Mouse (Mus musculus) liver, embryonic 12.5 days (tissue): ENCODE results near the gene Tubgcp3. TPM values are rescaled to one million over a fixed set of nuclear protein-coding genes. Genes with fewer than 3 reads are reported as not detected.
"Not testable (repeated sequence)": the region's sequence is repeated elsewhere in the genome, so short reads cannot be mapped to it uniquely, and the experiment has no call there.

Experiments
- ATAC-seq: fragments of 200-750 bp; cut with Nextera tagmentation; 2 replicates; pipeline ENCODE4 v1.8.0; 2017; ENCODE audit warnings: moderate number of reproducible peaks, mild to moderate bottlenecking, moderate library complexity
- H3K27ac ChIP-seq: fragments of 300-500 bp; sonication (generic); 2 replicates; pipeline ENCODE4 v1.5.1; 2016; ENCODE audit warnings: mild to moderate bottlenecking
- H3K27me3 ChIP-seq: fragments of 300-500 bp; sonication (generic); replicated peaks from 2 replicates; pipeline ENCODE4 v1.6.1; 2016; ENCODE audit warnings: mild to moderate bottlenecking, moderate library complexity
- H3K36me3 ChIP-seq: fragments of 300-500 bp; sonication (generic); 2 replicates; pipeline ENCODE4 v1.6.1; 2016; ENCODE audit warnings: mild to moderate bottlenecking, moderate library complexity
- H3K4me1 ChIP-seq: fragments of 300-500 bp; sonication (generic); 2 replicates; pipeline ENCODE4 v1.6.1; 2016
- H3K4me2 ChIP-seq: fragments of 300-500 bp; sonication (generic); 2 replicates; pipeline ENCODE4 v1.6.1; 2016; ENCODE audit warnings: mild to moderate bottlenecking, moderate library complexity
- H3K4me3 ChIP-seq: fragments of 300-500 bp; sonication (generic); 2 replicates; pipeline ENCODE4 v1.5.1; 2016; ENCODE audit warnings: mild to moderate bottlenecking, moderate library complexity
- H3K9ac ChIP-seq: fragments of 300-500 bp; sonication (generic); 2 replicates; pipeline ENCODE4 v1.6.1; 2016; ENCODE audit warnings: mild to moderate bottlenecking, moderate library complexity
- H3K9me3 ChIP-seq: fragments of 300-500 bp; sonication (generic); replicated peaks from 2 replicates; pipeline ENCODE4 v1.6.1; 2016; ENCODE audit warnings: mild to moderate bottlenecking, moderate library complexity
- WGBS: fragments of 180-500 bp; shearing (Covaris S2); methylation state at CpG from one replicate; pipeline ENCODE4 v1.1.7; 2016; ENCODE audit not compliant: insufficient replicate concordance; 5-methylcytosine and 5-hydroxymethylcytosine counted together
- polyA plus RNA-seq: library from polyadenylated mRNA; unstranded; fragments of >200 nt; fragmentation: Nextera tagmentation; extraction: Ambion mirVana; gene quantifications from 2 replicates; pipeline ENCODE4 v1.2.1, GENCODE M21; 2016

Gene Tubgcp3
- polyA plus RNA-seq, 1 experiment from 2014 or later, result 38.7 TPM

DNA sequence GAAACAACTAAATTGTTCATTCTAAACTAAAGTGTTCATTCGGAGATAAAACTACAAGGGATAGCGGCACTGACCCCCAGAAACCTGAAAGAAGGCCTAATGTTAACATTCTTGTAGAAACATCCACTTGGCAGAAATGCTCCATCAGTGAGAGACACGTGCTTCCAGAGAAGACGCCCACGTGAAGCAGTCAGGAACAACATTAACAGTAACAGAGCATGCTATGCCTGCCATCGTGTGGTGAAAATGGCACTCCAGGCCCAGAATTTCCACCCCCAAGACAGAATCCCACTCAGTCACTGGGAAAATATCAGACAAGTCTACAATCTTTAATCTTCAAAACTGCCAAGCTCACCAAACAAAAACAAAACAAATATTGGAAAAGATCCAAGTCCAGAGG lies 3.2 kb downstream of the Tubgcp3 start:
- no peak overlapping the region for H3K27ac ChIP-seq
- peaks cover 37% of the 10 kb centered on the region for H3K36me3 ChIP-seq
- peaks cover 44% of the 10 kb centered on the region for H3K4me1 ChIP-seq
- 84% methylated on average over 6 of the region's 6 CpGs for WGBS
- H3K4me2 ChIP-seq, result no peak overlapping the region
- H3K9me3 ChIP-seq, result no peaks in the 10 kb centered on the region
- no peak overlapping the region for H3K9ac ChIP-seq
- no peak overlapping the region for H3K4me3 ChIP-seq
- peaks cover 9% of the 10 kb centered on the region for H3K27me3 ChIP-seq
- ATAC-seq, result no peak

DNA sequence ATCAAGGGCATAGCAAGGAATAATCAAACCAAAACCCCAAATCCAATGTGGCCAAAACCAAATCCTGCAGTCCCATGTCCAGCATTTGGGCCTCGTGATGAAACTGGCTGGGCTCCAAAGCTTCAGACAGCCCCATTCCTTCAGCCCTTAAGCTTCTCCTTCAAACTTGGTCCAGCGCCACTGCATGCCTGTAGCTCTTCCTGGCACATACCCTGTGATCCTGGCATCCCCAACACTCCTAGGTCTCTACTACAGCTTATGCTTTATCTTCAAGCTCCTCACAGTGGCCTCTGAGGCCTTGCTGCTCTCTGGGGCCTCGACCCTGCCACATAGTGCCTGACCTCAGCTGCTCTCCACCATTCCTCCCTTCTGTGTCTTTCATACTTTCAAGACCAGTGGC lies 5.5 kb downstream of the Tubgcp3 start:
- H3K27ac ChIP-seq, H3K9ac ChIP-seq, H3K4me3 ChIP-seq, H3K4me2 ChIP-seq, ATAC-seq, H3K9me3 ChIP-seq, H3K27me3 ChIP-seq: not testable (repeated sequence)
- Histone ChIP-seq H3K4me1 (peaks cover 35% of the 10 kb centered on the region), H3K36me3 (peaks cover 56% of the 10 kb centered on the region)
- WGBS, result 92% methylated on average over 3 of the region's 3 CpGs

DNA sequence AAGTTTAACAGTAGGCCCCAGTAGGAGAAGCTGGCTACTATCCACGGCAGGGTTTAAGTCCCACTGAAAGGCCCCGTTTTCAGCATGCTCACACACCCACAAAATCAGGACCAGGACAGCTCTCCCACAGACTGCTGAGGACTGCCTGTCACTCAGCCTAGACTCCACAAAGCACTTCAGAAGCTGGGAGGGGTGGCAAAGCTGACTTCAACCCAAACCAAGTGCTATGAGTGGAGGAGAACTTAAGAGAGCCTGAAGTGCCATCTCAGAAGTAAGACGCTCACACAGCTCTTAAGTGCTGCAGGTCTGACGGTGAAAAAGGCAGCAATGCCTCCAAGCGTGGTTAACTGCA lies 9.0 kb downstream of the Tubgcp3 start:
- Histone ChIP-seq H3K36me3 (peaks cover 75% of the 10 kb centered on the region), H3K9me3 (no peaks in the 10 kb centered on the region), H3K9ac (no peak overlapping the region), H3K4me1 (peaks cover 15% of the 10 kb centered on the region), H3K27ac (no peak overlapping the region), H3K4me2 (no peak overlapping the region), H3K27me3 (no peaks in the 10 kb centered on the region), H3K4me3 (no peak overlapping the region)
- no peak for ATAC-seq
- 86% methylated on average over 5 of the region's 5 CpGs for WGBS

DNA sequence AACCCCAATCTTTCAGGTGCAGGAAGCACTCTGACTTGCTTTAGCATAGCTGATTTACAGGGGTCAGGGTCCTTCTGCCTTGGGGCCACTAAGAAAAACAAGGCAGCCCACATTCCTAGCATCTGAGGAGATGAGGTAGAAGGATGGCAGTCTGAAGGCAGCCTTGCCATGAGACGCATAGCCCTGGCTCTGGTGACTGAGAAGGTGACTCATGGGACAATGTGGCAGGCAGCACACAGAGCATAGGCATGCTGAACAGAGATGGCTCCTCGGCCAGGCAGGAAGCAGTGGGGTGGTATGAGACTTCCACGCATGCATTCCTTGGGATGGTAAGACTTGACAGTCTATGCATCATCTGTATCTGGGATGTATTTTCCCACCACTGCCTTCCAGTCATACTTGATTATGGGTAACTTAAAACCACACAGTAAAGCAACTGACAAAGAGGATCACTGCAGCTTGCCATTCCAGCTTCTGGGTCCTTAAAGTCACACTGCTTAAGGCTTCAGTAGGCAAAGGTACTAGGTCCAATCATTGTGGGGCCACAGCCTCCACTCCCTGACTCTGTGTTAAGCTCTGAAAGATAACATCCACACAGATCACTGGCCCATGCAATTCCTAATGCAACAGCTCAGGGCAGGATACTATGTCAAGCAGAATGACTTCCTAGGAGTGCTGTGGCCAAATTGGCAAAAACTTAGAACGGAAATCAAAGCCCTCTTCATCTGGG lies 9.5 kb downstream of the Tubgcp3 start:
- 81% methylated on average over 4 of the region's 4 CpGs for WGBS
- H3K36me3 ChIP-seq, result peaks cover 75% of the 10 kb centered on the region
- H3K27ac ChIP-seq, result no peak overlapping the region
- no peaks in the 10 kb centered on the region for H3K27me3 ChIP-seq
- no peaks in the 10 kb centered on the region for H3K9me3 ChIP-seq
- ATAC-seq, result no peak
- H3K4me3 ChIP-seq, result no peak overlapping the region
- no peak overlapping the region for H3K9ac ChIP-seq
- peaks cover 15% of the 10 kb centered on the region for H3K4me1 ChIP-seq
- H3K4me2 ChIP-seq, result no peak overlapping the region

DNA sequence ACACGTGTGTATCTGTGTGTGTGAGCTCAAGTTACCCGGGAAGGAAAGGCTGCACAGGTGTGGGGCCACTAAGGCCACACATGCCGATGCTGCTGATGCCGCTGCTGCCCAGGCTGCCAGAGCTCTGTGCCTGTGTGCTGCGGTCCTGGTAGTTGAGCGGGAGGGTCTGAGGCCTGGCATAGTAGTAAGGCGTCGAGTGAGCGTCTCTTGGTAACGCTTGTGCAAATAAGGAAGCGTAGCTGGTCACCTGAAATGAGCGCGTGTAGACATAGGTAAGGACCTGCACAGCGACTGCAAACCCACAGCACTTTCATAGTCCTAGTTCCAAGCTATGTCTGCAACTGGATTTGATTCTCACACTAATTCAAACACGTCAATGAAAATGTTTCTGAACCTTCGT lies 14.6 kb downstream of the Tubgcp3 start:
- no peak for ATAC-seq
- Histone ChIP-seq H3K27me3 (no peaks in the 10 kb centered on the region), H3K9me3 (no peaks in the 10 kb centered on the region), H3K4me2 (no peak overlapping the region), H3K9ac (no peak overlapping the region), H3K27ac (no peak overlapping the region), H3K36me3 (peaks cover 98% of the 10 kb centered on the region), H3K4me1 (no peaks in the 10 kb centered on the region), H3K4me3 (no peak overlapping the region)
- 93% methylated on average over 16 of the region's 16 CpGs for WGBS

DNA sequence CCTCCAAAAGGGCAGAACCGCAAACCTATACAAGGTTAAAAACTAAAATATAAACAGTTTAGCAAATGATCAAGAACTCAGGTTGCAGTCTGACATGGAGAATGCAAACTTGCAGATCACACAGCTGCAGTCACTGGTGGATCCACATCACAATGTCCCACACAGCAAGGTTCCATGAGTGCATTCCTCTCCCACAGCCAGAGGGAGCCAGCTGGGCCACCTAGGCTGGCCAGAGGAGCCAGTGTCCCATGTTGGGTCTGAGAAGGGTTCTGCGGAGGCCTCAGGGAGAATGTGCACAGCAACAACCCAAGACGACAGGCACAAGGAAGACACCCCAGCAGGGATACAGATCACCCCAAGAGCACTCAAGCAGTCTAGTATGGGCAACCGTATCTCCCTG lies 20.8 kb downstream of the Tubgcp3 start:
- Histone ChIP-seq H3K27ac (no peak overlapping the region), H3K9me3 (no peaks in the 10 kb centered on the region), H3K4me2 (no peak overlapping the region), H3K9ac (no peak overlapping the region), H3K4me1 (peaks cover 4% of the 10 kb centered on the region; the same call in 1 of the 2 replicates), H3K36me3 (peaks cover 99% of the 10 kb centered on the region), H3K4me3 (no peak overlapping the region), H3K27me3 (no peaks in the 10 kb centered on the region)
- WGBS, result 83% methylated on average over 4 of the region's 4 CpGs
- no peak for ATAC-seq

DNA sequence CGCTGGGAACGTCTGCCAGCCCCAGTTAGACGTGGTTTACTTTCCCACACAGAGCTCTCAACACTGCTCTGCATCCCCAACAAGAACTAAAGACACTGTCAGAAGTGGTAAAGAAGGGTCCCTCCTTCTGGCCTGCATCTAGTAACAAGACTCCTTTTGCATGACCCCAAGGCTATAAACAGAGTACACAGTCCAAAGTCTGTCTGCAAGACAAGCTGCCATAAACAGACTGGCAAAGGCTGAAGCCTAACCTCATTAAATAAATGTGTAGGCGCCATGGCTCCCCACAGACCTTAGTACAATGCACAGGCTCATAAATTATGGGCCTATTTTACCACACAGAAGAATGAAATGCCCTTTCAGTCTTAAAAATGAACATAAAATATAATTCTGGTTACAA lies 21.6 kb downstream of the Tubgcp3 start:
- Histone ChIP-seq H3K9me3 (no peaks in the 10 kb centered on the region), H3K9ac (no peak overlapping the region), H3K36me3 (peaks cover 99% of the 10 kb centered on the region), H3K4me3 (no peak overlapping the region), H3K4me2 (no peak overlapping the region), H3K27me3 (no peaks in the 10 kb centered on the region), H3K4me1 (peaks cover 10% of the 10 kb centered on the region), H3K27ac (no peak overlapping the region)
- WGBS, result 93% methylated on average over 4 of the region's 4 CpGs
- ATAC-seq, result no peak

DNA sequence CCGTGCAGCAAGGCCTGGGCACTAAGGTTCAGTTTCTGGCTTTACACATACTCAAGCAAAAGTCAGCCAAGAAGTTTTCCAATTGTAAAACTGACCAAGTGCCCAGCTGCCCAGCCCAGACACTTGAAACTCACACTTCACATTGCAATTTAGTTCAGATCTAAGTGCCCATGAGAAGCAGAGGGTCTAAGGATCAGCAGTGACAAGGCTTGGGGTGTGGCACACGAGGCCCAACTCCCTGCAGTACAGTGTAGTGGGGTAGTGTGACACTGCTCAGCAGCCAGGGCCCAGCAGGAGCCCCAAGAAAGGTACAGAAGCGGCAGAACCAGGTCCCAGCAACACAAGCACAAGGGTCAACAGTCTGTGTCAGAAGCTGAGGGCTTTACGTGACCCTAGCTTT lies 23.1 kb downstream of the Tubgcp3 start:
- no peak overlapping the region for H3K9ac ChIP-seq
- 83% methylated on average over 4 of the region's 4 CpGs for WGBS
- no peaks in the 10 kb centered on the region for H3K27me3 ChIP-seq
- H3K4me1 ChIP-seq, result peaks cover 25% of the 10 kb centered on the region
- no peak overlapping the region for H3K27ac ChIP-seq
- H3K36me3 ChIP-seq, result peaks cover 99% of the 10 kb centered on the region
- H3K4me2 ChIP-seq, result no peak overlapping the region
- no peak for ATAC-seq
- H3K9me3 ChIP-seq, result no peaks in the 10 kb centered on the region
- H3K4me3 ChIP-seq, result no peak overlapping the region

DNA sequence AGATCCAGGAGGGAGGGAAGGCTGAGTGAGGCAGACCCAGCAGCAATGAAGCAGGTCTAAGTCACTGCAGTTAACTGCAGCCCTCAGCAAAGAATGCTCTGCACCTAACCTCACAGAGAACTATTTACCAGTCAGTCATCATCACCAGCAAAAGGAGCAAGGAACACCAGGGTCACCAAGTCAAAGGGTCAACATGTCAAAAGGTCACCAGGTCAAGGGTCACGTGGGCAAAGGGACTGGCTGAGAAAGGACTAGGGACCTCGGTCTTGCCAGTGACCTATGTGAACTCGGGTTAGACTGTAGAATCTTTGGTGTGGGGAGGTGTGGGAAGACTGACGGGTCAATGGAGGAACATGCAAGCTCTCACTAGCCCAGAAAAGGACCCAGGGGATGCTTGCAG lies 25.5 kb downstream of the Tubgcp3 start:
- Histone ChIP-seq H3K4me2 (no peak overlapping the region), H3K9ac (no peak overlapping the region), H3K27me3 (no peaks in the 10 kb centered on the region), H3K9me3 (no peaks in the 10 kb centered on the region), H3K4me1 (peaks cover 30% of the 10 kb centered on the region), H3K36me3 (peaks cover 92% of the 10 kb centered on the region), H3K4me3 (no peak overlapping the region), H3K27ac (no peak overlapping the region)
- ATAC-seq, result no peak
- WGBS, result 79% methylated on average over 4 of the region's 4 CpGs

DNA sequence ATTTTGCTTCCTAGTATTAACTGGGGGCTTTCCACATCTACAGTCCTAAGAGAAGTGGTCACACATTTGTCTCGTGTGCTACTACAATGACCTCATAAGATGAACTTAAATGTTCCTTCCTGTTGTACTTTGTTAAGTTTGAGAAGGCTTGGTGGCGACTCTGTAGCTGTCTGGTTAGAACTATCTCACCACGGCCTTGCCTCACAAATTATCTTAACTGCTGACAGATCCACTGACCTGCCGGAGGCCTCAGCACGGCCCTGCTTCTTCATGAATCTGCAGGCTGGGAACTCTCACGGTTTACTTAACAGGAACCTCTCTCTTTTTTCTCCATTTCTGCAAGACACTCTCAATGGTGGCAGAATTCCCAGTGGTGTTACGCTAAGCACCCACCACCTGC lies 27.2 kb downstream of the Tubgcp3 start:
- Histone ChIP-seq H3K27ac (peak overlapping the region; percentile 51; the same call in 1 of the 2 replicates), H3K9me3 (no peaks in the 10 kb centered on the region), H3K27me3 (no peaks in the 10 kb centered on the region), H3K36me3 (peaks cover 93% of the 10 kb centered on the region), H3K4me2 (peak overlapping the region; percentile 13; the same call in 1 of the 2 replicates), H3K4me3 (no peak overlapping the region), H3K4me1 (peaks cover 30% of the 10 kb centered on the region), H3K9ac (0 out of 2 replicates have a peak overlapping the region, but pooled peaks have one; percentile 12)
- peak; percentile 39; the same call in 1 of the 2 replicates for ATAC-seq
- WGBS, result 50% methylated on average over 7 of the region's 7 CpGs

DNA sequence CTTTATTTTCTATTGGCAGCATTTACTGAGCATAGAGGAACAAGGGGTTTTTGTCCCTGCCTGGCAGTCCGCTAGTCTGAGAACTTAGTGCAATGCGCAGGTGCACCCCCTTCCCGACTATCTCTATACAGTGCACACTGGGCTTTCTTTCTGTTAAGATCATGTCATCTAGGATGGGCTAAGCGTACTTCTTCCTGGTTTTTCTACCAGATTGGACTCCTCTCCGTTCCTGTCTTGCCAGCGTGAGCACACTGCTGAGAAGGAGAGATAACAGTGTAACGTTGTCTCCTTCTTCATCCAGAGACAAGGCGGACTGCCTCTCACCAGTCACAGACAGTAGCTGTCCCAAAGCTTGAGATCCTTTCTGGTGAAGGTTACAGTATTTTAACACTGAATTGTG lies 27.7 kb downstream of the Tubgcp3 start:
- peaks cover 30% of the 10 kb centered on the region for H3K4me1 ChIP-seq
- H3K4me2 ChIP-seq, result 0 out of 2 replicates have a peak overlapping the region, but pooled peaks have one; percentile 13
- no peaks in the 10 kb centered on the region for H3K27me3 ChIP-seq
- H3K9me3 ChIP-seq, result no peaks in the 10 kb centered on the region
- no peak overlapping the region for H3K9ac ChIP-seq
- peak; percentile 82 for ATAC-seq
- no peak overlapping the region for H3K4me3 ChIP-seq
- WGBS, result 30% methylated on average over 8 of the region's 8 CpGs
- H3K36me3 ChIP-seq, result peaks cover 93% of the 10 kb centered on the region
- H3K27ac ChIP-seq, result peak overlapping the region; percentile 51

DNA sequence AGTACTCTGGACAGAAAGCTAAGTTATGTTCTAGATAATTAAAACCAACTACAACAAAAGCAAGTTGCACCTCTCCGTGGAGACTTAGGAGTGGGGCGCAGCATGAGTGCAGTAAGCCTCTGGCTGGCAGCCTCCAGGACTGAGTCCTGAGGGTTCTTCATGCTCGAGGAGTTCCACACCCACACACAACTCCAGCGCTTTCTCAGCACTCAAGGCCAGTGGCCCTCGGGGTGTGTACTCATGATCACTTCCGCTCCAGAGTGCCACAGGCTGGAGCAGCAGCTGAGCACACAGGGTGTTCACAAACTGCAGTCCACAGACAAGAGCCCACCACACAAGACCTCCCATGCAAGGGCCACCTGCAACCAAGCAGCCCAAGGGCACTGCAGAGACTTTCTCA lies 30.5 kb downstream of the Tubgcp3 start:
- no peak for ATAC-seq
- 84% methylated on average over 6 of the region's 6 CpGs for WGBS

DNA sequence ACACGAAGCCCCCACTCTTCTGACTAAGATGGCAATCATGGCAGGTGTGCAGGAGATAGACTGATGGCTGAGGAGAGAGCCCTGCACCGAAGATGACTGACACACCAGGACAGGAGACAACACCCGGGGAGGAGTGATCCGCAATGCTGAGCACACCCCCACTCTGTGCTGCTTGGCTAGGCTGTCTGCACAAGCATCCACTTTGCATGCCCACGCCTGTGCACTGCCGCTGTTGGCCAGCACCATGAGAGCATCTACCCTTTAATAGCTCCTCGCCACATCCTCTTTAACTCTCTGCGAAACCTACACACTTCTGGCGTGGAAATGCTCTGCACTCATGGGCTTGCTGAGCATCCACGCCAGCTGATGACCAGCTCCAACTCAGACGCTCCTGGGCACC lies 33.6 kb downstream of the Tubgcp3 start:
- Histone ChIP-seq H3K9ac (no peak overlapping the region), H3K36me3 (peaks cover 93% of the 10 kb centered on the region)
- no peak for ATAC-seq

More for the DNA sequence above, 30.5 kb downstream of the Tubgcp3 start:
- Histone ChIP-seq H3K36me3 (peaks cover 93% of the 10 kb centered on the region), H3K27me3 (no peaks in the 10 kb centered on the region), H3K27ac (no peak overlapping the region), H3K4me3 (no peak overlapping the region), H3K9ac (no peak overlapping the region), H3K4me1 (peaks cover 28% of the 10 kb centered on the region), H3K4me2 (no peak overlapping the region), H3K9me3 (no peaks in the 10 kb centered on the region)

More for the DNA sequence above, 33.6 kb downstream of the Tubgcp3 start:
- Histone ChIP-seq H3K4me3 (no peak overlapping the region), H3K27ac (no peak overlapping the region), H3K4me1 (no peaks in the 10 kb centered on the region), H3K9me3 (no peaks in the 10 kb centered on the region), H3K4me2 (no peak overlapping the region), H3K27me3 (no peaks in the 10 kb centered on the region)
- 90% methylated on average over 11 of the region's 11 CpGs for WGBS
